Mouse (Mus musculus) liver, postnatal 0 days (tissue): Measurements from ENCODE around the gene Ccdc40.

ENCODE experiments used
- CTCF ChIP-seq: sonication (generic); IDR thresholded peaks from 2 replicates; pipeline ENCODE4 v1.5.1; 2016; ENCODE audit warnings: antibody characterized with exemption, low read depth
- EP300 ChIP-seq: IDR thresholded peaks from 2 replicates; pipeline ENCODE4 v1.6.1; 2016; ENCODE audit warnings: antibody characterized with exemption, low read depth, mild to moderate bottlenecking

DNA sequence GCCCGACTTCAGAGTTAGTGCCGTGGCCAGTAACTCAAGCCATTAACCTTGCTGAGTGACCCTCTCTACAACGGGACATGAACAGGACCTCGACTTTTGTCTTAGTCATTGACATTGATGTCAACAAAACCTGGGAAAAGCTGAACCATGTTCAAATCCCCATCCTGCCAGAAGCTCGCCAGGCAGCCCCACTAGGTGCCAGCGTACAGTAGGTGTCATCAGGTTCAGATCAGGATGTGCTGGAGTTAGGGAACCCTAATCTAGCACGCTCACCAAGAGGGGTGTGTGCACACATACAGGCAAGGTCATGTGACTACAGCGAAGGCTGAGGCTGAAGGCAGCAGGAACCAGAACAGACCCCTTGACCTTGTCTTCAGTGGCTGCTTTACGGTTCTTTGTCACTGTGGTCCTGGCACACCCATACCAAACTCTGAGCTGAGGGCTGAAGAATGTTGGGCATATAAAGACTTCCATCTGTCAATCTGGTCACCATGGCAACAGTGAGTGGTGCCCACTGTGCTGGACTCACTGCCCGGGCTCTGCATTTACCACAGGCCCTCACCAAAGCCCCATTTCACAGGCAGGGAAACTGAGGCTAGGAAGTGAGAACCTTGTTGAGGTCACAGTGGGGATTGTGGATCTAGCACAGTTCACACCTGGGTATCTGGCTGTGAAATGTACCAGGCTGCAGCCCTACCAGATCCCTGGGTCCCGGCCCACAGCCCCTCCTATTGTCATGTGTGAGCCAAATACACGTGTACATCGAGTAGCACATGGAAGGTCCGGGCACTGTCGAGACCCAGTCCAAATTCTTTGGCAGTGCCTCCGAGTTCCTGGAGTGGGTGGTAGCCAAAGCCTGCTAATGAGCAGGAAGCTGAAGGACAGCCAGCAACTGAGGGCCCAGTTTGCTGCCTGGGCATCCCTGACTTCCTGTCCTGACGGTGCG lies 30.5 kb upstream of the Ccdc40 start:
- no peak for TF ChIP-seq CTCF
- no peak for TF ChIP-seq EP300
